Mouse (Mus musculus) embryo, embryonic 9.5 days (tissue): ENCODE data around the gene Dock8.
"Not testable (repeated sequence)": the region's sequence is repeated elsewhere in the genome, so short reads cannot be mapped to it uniquely, and the experiment has no call there.

Source experiments
- DNase-seq: peaks from one replicate; pipeline ENCODE4 v3.0.0-alpha.2; 2017; ENCODE audit errors: extremely low spot score

Dock8 gene

GRCm38 (mm10) chr19:24998561-24998960 lies 773 bp upstream of the Dock8 start:
- no peak for DNase-seq

DNA sequence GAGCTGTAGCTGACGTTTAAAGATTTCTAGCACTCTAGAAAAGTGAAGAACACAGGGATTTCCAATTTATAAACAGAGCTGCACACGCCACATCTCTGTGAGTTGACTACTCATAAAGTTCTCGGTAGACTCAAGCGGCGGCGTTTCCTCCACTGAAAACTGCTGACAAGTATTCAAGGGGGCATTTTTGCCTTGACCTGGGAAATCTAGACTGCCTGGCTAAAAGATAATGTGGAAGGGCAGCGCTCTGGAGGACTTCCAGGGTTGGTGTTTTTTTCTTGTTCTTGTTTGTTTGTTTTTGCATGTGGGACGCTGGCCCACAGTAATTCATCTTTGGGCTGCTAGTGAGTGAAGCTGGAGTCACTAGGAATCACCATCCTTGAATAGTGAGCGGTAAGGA lies 819 bp downstream of the Dock8 start:
- DNase-seq = peak; percentile 5

DNA sequence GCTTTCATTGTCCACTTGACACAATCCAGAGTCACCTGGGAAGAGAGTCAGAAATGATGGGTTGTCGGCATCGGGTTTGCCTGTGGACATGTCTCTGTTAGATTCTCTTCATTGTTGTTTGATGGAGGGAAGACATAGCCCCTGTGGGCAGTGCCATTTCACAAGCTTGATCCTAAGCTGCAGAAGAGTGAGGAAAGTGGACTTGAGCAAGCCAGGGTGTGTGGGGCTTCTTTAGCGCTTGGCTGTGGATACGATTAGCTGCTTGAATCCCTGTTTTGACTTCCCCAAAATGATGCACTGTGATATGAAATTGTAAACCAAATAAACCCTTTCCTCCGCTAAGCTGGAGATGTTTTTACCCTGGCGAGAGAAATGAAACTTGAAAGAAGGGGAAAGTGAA lies 2.7 kb downstream of the Dock8 start:
- DNase-seq = no peak

GRCm38 (mm10) chr19:25002828-25003227 lies 3.5 kb downstream of the Dock8 start:
- DNase-seq = no peak

DNA sequence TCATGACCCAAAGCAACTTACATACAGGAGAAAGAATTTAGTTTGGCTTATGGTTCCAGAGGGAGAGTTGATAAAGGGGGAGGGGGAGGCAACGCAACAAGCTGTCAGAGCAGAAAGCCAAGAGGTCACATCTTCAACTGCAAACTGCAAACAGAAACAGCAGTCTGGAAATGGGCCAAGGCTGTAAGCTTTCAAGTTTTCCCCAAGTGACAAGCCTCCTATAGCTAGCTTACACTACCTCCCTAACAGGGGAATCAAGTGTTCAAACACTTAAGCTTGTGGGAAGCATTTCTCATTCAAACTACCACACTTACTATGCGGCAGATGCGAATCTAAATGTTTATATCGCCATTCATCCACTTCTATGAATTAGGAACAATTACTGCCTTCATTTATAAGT lies 4.5 kb downstream of the Dock8 start:
- DNase-seq = no peak

DNA sequence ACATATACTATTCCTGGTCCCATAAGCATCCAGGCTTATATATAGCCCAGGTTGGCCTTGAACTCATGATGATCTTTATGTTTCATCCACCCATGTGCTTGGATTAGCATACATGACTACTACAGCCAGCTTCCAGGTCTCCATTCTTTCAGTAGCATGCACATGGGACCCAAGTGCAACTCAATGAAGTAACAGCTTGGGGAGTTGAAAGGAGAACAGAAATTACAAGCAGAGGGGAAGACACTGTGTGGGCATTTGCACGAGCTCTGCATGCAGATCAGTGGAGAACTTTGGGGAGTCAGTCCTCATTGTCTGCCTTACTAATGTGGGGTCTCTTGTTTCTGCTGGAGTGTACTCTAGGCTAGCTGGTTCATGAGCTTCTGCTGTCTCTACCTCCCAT lies 7.4 kb downstream of the Dock8 start:
- DNase-seq = no peak

GRCm38 (mm10) chr19:25008509-25008908 lies 9.2 kb downstream of the Dock8 start:
- no peak for DNase-seq

GRCm38 (mm10) chr19:25022766-25023165 lies 23.4 kb downstream of the Dock8 start:
- no peak for DNase-seq

- no peak for DNase-seq
These were observed 32.4 kb downstream of the Dock8 start for GRCm38 (mm10) chr19:25031765-25032164.

GRCm38 (mm10) chr19:25033008-25033407 lies 33.7 kb downstream of the Dock8 start:
- not testable (repeated sequence) for DNase-seq

DNA sequence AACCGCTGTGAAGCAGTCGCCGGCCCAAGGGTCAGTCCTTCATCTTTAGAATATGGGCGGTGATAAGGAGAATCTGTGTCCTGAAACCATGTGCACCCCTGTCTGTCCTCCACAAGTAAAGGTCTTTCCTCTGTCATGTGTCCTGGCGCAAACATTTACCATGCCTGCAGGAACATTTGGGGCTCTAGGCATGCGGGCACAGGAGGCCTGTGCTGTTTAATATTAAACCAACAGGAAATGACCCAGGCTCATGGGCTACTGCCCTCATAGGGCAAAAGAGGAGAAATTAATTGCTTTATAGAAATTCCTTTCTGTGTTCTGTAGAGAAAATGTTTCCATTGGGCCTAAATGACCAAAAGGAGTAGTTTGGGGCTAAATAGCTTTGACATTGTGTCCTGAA lies 36.5 kb downstream of the Dock8 start:
- DNase-seq = no peak

DNA sequence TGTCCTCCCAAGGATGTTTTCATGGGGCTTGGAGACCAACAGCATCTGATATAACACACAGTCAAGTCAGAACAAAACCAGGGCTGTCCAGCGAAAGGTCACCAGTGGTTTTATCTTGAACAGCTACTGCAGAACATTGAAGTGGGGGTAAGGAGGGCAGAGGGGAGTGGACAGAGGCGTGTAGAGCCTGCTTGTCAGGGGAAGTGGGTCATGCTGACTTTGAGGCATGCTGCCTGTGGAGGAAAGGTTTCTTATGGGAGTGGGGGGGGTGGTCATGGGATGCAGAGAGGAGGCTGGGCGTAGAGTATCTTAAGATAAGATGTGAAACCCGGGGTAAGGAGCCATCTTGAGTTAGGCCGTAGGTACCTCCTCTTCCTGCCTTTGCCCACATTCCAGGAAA lies 37.5 kb downstream of the Dock8 start:
- DNase-seq = no peak

DNA sequence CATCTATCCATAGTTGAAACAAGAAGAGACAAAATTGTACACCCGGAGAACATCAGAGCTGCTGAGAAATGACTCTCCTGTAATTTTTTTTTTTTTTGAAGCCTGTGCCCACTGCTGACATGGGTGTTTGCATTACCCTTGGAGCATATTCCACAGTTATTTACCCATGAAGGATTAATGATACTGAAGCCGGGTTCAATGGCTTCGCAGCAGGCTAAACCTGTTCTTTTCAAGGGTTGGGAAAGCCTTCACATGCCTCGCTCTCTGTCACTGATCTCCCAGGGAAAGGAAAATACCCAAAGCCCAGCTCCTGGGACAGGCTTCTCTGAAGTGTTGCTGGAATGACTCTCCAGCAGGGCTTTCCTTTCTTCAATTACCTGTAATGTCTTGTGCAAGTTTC lies 37.9 kb downstream of the Dock8 start:
- DNase-seq = no peak

GRCm38 (mm10) chr19:25038293-25038692 lies 39.0 kb downstream of the Dock8 start:
- DNase-seq = no peak

DNA sequence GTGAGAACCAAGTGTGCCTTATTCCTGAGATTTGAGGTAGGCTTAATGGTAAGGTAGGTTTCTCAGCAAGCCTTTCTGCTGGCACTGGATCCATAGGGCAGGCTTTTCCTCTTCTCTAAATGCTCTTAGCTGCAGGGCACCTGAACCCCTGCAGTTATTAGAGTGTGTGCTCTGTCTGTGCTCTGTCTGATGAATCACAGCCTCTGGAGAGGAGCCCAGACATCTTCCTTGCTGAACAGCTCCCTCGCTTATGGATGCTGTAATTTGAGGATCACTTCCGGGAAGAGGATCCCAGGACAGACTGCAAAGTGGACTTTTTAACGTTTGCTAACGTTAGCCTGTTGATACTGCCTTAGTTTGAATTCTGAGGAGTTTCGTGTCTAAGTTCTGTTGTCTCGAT lies 41.9 kb downstream of the Dock8 start:
- DNase-seq = no peak

DNA sequence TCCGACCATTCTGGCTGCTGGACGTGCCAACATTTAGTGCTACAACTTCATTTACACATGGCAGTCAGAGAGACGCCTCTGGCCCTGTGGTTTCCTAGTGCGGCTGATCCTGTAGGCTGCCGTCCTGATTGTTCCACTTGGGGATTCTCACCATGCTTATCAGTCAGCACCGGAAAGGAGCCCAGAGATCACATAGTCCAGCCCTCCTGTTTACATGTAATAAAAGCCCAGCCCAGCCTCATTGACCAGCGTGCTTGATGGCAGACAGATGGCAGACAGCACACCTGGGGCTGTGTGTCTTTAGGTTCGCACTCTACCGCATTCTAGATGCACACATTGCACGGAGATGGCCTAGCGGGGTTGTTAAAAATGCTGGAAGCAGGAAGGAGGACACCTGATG lies 43.6 kb downstream of the Dock8 start:
- DNase-seq = no peak

- DNase-seq = no peak
These were observed 44.7 kb downstream of the Dock8 start for GRCm38 (mm10) chr19:25044057-25044456.

GRCm38 (mm10) chr19:25052355-25052754 lies 53.0 kb downstream of the Dock8 start:
- DNase-seq = no peak

- no peak for DNase-seq
These were observed 53.8 kb downstream of the Dock8 start for GRCm38 (mm10) chr19:25053152-25053551.

GRCm38 (mm10) chr19:25055025-25055424 lies 55.7 kb downstream of the Dock8 start:
- no peak for DNase-seq

- no peak for DNase-seq
These were observed 56.2 kb downstream of the Dock8 start for GRCm38 (mm10) chr19:25055559-25055958.

DNA sequence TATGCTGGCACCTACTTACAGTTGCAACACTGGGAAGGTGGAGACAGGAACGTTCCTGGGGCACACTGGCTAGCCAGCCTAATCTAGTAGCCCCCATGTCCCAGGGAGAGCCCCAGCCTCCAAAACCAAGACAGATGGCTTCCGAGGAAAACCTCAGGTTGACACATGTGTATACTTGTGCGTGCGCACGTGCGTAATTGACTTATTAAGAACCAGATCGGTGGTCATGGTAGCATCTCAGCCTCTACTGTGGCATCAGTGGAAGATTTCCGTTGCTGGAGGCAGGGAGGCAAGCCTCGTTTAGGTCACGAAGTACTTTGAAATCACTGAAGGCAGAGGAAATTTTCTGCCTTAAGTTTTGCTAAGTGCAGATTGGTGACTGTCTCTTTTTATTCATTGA lies 56.9 kb downstream of the Dock8 start:
- no peak for DNase-seq

- no peak for DNase-seq
These were observed 58.5 kb downstream of the Dock8 start for GRCm38 (mm10) chr19:25057826-25058225.

- peak; percentile 7 for DNase-seq
These were observed 60.6 kb downstream of the Dock8 start for GRCm38 (mm10) chr19:25059847-25060364.

DNA sequence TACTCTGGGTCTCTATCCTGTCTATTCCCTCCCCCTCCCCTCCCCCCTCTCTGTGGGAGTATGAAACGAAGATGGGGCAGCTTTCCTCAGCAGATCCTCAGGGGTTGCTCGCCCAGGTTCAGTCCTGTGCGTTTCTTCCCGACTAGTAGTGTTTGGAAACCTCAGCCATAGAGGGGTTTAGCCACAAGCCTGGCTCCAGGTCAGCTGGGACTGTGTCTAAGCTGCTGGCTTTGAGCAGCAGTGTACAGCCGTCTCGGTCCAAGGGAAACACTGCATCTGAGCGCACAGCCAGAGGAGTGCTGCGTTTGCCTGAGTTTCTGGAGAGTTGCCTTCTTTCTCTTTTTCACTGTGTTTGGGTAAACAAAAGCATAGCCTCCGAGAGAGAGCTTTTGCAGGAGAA lies 61.0 kb downstream of the Dock8 start:
- peak; percentile 12 for DNase-seq
